Mouse (Mus musculus): ENCODE results near the gene Acvr1. TPM values are rescaled to one million over a fixed set of nuclear protein-coding genes. Genes with fewer than 3 reads are reported as not detected.

Acvr1 gene
- polyA plus RNA-seq, 1 experiment from 2014 or later: 9.4 TPM

DNA sequence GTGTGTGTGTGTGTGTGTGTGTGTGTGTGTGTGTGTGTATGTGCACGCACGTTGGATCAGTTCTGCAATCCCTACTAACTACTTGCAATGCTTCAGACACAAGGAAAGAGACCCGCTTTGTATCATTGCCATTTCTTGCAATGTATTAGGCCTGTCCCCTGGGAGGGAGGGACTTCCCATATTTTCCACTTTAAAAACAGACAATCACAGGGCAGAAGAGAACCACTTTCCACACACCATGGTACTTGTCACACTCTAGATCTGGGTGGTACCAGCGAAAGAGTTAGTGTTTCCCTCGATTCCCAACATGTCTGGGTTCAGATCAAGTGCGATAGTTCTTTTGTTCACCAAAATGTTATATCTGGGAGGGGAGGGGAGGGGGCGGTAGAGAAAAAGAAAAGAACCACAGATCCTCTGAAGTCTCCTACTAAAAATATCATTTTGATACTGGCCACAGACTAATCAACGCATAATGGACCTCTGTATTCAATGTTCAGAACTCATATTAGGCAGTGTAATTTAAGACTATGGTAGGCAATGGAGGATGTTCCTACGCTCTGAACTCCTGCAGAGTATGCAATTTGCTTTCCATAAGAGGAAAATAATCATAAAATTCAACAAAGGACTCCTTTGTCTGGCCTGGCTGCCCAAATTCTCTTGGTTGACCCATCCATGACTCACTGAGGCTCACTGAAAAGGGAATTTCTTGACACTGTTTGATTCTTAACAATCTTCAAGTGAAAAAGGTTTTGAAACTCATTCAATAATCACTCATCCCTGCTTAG lies 61.5 kb downstream of the Acvr1 start:
- H3K4me1 ChIP-seq: peaks cover 35% of the 10 kb centered on the region
- no peak for DNase-seq (ENCODE audit: low spot score)
- no peaks in the 10 kb centered on the region for H3K27me3 ChIP-seq (ENCODE audit: insufficient read depth, poor library complexity, severe bottlenecking)
- no peaks in the 10 kb centered on the region for H3K36me3 ChIP-seq
- no peak overlapping the region for H3K27ac ChIP-seq
- no peaks in the 10 kb centered on the region for H3K9me3 ChIP-seq
- WGBS: 83% methylated on average over 9 of the region's 9 CpGs
- no peak overlapping the region for H3K4me3 ChIP-seq

DNA sequence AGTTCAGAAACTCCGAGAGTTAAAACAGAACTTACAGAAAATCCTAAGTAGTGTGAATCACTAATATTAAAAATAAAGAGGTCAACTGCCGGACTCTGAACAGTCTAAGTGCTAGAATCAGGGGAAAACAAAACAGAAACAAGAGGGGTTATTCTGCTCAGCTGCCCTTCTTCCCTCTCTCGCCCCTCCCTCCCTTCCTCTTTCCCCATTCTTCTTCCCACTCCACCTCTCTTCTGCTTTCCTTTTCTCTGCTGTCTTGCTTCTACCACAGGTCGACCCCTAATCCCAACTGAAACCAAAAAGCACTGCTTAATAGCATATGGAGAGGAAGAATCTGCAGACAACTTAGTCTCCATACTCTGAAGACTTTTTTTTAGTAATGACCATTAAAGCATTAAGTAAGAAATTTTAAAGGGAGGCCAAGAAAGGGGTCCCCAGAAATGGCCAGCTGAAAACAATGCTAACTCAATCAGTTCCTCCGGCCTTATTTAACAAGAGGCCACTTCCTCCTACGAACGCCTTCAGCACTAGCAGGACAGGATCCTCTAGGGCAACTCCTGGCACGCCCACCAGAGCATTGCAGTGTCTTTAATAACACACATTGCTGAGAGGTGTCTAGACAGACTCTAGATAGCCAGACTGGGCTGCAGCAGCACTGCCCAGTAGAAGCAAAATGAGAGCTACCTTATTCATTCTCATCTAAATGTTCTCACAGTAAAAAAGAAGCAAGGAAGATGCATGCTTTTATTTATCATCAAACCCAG lies 70.1 kb downstream of the Acvr1 start:
- 58% methylated on average over 8 of the region's 8 CpGs for WGBS
- Histone ChIP-seq H3K4me3 (no peak overlapping the region; the same call in 1 of the 2 replicates), H3K27me3 (ENCODE audit: insufficient read depth, poor library complexity, severe bottlenecking) (no peaks in the 10 kb centered on the region), H3K27ac (no peak overlapping the region), H3K36me3 (peaks cover 13% of the 10 kb centered on the region; the same call in 1 of the 2 replicates), H3K9me3 (no peaks in the 10 kb centered on the region; the same call in 1 of the 2 replicates), H3K4me1 (peaks cover 14% of the 10 kb centered on the region; the same call in 1 of the 2 replicates)
- DNase-seq (ENCODE audit: low spot score): no peak

- 65% methylated on average over 3 of the region's 3 CpGs for WGBS
- Histone ChIP-seq H3K27me3 (ENCODE audit: insufficient read depth, poor library complexity, severe bottlenecking) (no peaks in the 10 kb centered on the region), H3K9me3 (no peaks in the 10 kb centered on the region; the same call in 1 of the 2 replicates), H3K4me3 (no peak overlapping the region), H3K27ac (no peak overlapping the region), H3K36me3 (peaks cover 13% of the 10 kb centered on the region; the same call in 1 of the 2 replicates), H3K4me1 (peaks cover 15% of the 10 kb centered on the region; the same call in 1 of the 2 replicates)
- no peak for DNase-seq (ENCODE audit: low spot score)
These were observed 71.7 kb downstream of the Acvr1 start for GRCm38 (mm10) chr2:58495271-58495670.

GRCm38 (mm10) chr2:58493685-58494635 lies 73.0 kb downstream of the Acvr1 start:
- H3K36me3 ChIP-seq: peaks cover 8% of the 10 kb centered on the region; the same call in 1 of the 2 replicates
- peaks cover 28% of the 10 kb centered on the region for H3K4me1 ChIP-seq
- H3K4me3 ChIP-seq: no peak overlapping the region
- no peak overlapping the region for H3K27ac ChIP-seq
- H3K9me3 ChIP-seq: no peaks in the 10 kb centered on the region; the same call in 1 of the 2 replicates
- DNase-seq (ENCODE audit: low spot score): no peak
- no peaks in the 10 kb centered on the region for H3K27me3 ChIP-seq (ENCODE audit: insufficient read depth, poor library complexity, severe bottlenecking)
- WGBS: 88% methylated on average over 18 of the region's 18 CpGs

DNA sequence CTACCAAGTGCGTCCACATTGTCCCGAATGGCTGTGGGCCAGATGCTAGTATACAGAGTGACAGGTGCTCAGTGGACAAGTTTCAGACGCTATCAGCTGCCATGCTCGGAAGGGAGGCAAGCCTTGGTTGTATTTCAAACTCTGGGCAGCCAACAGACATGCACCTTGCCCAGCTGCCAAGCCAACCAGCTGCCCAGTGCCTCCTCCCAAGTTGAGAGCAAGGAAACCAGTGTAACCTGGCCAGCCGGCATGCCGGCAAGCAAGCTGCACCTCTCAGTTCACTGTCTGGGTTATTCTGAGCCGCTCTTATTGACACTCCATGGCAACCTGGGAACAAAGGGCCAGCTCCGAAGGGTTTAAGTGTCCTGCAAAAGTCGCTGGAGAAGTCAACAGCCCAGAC lies 77.7 kb downstream of the Acvr1 start:
- no peaks in the 10 kb centered on the region for H3K27me3 ChIP-seq (ENCODE audit: insufficient read depth, poor library complexity, severe bottlenecking)
- peaks cover 58% of the 10 kb centered on the region for H3K4me1 ChIP-seq
- H3K4me3 ChIP-seq: no peak overlapping the region
- peak; percentile 79 for DNase-seq (ENCODE audit: low spot score)
- 61% methylated on average over 9 of the region's 9 CpGs for WGBS
- no peaks in the 10 kb centered on the region for H3K36me3 ChIP-seq
- peak overlapping the region; percentile 79 for H3K27ac ChIP-seq
- H3K9me3 ChIP-seq: no peaks in the 10 kb centered on the region

GRCm38 (mm10) chr2:58488404-58488803 lies 78.6 kb downstream of the Acvr1 start:
- Histone ChIP-seq H3K9me3 (no peaks in the 10 kb centered on the region), H3K4me1 (peaks cover 64% of the 10 kb centered on the region), H3K27ac (peak overlapping the region; percentile 79; the same call in 1 of the 2 replicates)

DNA sequence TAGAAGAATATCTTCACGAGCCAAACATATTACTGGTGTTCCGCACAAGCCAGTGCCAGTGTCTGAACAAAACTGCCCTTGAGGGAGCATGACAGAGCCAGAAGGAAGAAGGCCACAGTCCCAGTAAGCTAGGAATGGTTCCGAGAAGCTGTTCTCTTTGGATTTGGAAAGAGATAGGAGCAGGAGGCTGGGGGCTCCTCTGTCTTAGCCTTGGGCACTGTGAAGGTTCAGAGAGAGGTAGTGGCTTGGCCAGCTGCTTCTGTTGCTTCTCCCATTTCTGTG lies 79.7 kb downstream of the Acvr1 start:
- Histone ChIP-seq H3K4me3 (no peak overlapping the region), H3K4me1 (peaks cover 64% of the 10 kb centered on the region), H3K27me3 (ENCODE audit: insufficient read depth, poor library complexity, severe bottlenecking) (no peaks in the 10 kb centered on the region), H3K9me3 (no peaks in the 10 kb centered on the region), H3K27ac (peak overlapping the region; percentile 56; the same call in 1 of the 2 replicates), H3K36me3 (no peaks in the 10 kb centered on the region)
- WGBS: 70% methylated on average over 3 of the region's 3 CpGs
- DNase-seq (ENCODE audit: low spot score): no peak

More at GRCm38 (mm10) chr2:58488404-58488803, 78.6 kb downstream of the Acvr1 start:
- WGBS: 30% methylated on average over 8 of the region's 8 CpGs
- DNase-seq (ENCODE audit: low spot score): no peak
- H3K27me3 ChIP-seq (ENCODE audit: insufficient read depth, poor library complexity, severe bottlenecking): no peaks in the 10 kb centered on the region
- no peak overlapping the region for H3K4me3 ChIP-seq
- no peaks in the 10 kb centered on the region for H3K36me3 ChIP-seq

DNA sequence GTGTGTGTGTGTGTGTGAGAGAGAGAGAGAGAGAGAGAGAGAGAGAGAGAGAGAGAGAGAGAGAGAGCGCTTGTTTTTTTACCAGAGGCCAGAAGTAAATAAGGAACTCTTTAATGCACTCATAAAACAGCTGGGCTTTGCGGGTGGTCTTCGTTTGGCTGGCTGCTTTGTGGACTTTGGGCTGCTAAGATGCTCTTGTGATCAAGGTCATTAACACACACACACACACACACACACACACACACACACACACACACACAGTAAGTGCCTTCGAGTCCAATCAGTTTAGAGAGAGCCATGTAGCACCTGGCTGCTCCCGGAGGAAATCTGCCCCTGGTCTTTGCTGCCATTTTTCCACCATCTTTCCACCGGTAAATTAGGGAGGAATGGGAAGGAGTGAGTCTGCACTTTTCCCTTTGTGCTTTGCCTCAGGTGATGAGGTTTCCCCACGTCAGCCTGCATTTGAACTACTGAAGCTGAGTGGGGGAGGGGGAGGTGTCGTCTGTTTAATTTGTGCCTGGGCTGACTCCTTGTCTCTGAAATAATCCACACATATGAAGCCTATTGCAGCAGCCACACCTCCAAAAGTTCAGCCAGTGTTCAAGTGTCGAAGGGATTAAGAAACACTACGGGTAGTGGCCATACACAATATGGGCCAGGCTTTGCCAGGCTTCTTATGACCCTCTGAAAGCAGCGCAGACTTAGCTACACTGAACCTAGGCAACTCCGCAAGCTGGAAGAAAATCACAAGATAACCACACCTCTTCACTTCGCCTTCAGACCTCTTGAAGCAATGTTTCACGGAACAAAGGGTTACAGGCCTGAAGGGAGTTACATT lies 80.3 kb downstream of the Acvr1 start:
- Histone ChIP-seq H3K9me3 (no peaks in the 10 kb centered on the region), H3K36me3 (no peaks in the 10 kb centered on the region), H3K27me3 (ENCODE audit: insufficient read depth, poor library complexity, severe bottlenecking) (no peaks in the 10 kb centered on the region), H3K4me1 (peaks cover 64% of the 10 kb centered on the region), H3K4me3 (no peak overlapping the region), H3K27ac (peak overlapping the region; percentile 56; the same call in 1 of the 2 replicates)
- DNase-seq (ENCODE audit: low spot score): no peak
- WGBS: 70% methylated on average over 14 of the region's 14 CpGs

DNA sequence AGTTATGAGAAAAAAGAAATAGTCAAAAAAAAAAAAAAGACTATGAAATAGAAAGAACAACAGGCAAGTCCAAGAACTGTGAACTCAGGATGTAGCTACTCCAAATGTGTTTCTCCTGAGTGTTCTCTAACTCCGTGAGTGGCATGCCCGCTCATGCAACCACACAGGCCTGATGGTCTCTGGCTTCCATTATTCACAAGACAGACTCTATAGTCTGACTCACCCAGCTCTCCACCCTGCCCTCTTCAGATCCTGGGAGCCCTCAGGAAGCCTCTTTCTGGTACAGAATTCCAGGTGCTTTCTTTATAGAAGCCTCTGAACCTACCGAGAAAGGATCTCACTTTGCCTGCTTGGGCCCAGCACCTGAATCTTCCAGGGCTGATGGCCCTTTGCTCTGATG lies 81.3 kb downstream of the Acvr1 start:
- 73% methylated on average over 3 of the region's 3 CpGs for WGBS
- H3K4me1 ChIP-seq: peaks cover 68% of the 10 kb centered on the region
- H3K36me3 ChIP-seq: no peaks in the 10 kb centered on the region
- no peak overlapping the region for H3K4me3 ChIP-seq
- H3K27me3 ChIP-seq (ENCODE audit: insufficient read depth, poor library complexity, severe bottlenecking): no peaks in the 10 kb centered on the region
- H3K9me3 ChIP-seq: no peaks in the 10 kb centered on the region
- no peak overlapping the region for H3K27ac ChIP-seq
- no peak for DNase-seq (ENCODE audit: low spot score)

DNA sequence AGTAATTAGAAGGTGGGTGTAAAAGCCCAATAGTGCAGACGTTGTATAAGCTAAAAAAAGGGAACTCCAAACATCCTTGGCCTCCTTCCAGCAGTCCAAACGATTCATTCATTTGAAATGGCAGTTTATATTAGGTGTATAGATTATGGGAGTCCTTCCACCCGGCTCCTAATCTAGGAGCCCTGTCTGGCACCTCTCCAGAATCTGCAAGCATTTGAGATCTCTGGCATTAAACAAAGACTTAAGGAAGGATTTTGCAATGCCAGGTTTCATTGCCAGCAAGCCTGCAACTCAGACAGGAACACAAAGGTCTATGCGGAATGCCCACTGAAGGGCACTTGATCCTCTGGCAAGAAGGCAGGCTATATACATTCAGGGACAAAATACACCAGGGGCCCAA lies 81.8 kb downstream of the Acvr1 start:
- no peak for DNase-seq (ENCODE audit: low spot score)
- no peak overlapping the region for H3K27ac ChIP-seq
- H3K27me3 ChIP-seq (ENCODE audit: insufficient read depth, poor library complexity, severe bottlenecking): no peaks in the 10 kb centered on the region
- no peak overlapping the region for H3K4me3 ChIP-seq
- 31% methylated on average over 4 of the region's 4 CpGs for WGBS
- no peaks in the 10 kb centered on the region for H3K36me3 ChIP-seq
- no peaks in the 10 kb centered on the region for H3K9me3 ChIP-seq
- peaks cover 65% of the 10 kb centered on the region for H3K4me1 ChIP-seq

GRCm38 (mm10) chr2:58484284-58484965 lies 82.5 kb downstream of the Acvr1 start:
- 50% methylated on average over 7 of the region's 7 CpGs for WGBS
- Histone ChIP-seq H3K4me3 (no peak overlapping the region), H3K27ac (peak overlapping the region; percentile 69; the same call in 1 of the 2 replicates)

More at GRCm38 (mm10) chr2:58484284-58484965, 82.5 kb downstream of the Acvr1 start:
- DNase-seq (ENCODE audit: low spot score): no peak
- H3K9me3 ChIP-seq: no peaks in the 10 kb centered on the region
- no peaks in the 10 kb centered on the region for H3K27me3 ChIP-seq (ENCODE audit: insufficient read depth, poor library complexity, severe bottlenecking)
- peaks cover 3% of the 10 kb centered on the region; the same call in 1 of the 2 replicates for H3K36me3 ChIP-seq
- peaks cover 58% of the 10 kb centered on the region for H3K4me1 ChIP-seq
